Mouse (Mus musculus): Measurements from ENCODE around the gene Kif1c. TPM values are rescaled to one million over a fixed set of nuclear protein-coding genes. Genes with fewer than 3 reads are reported as not detected.

Gene Kif1c
- total and polyA plus RNA-seq, 3 experiments, result 19.8 to 21.7 TPM; not detected in 1

- no peak for DNase-seq (ENCODE audit: low read depth, low spot score)
- no peak overlapping the region for H3K27ac ChIP-seq (ENCODE audit: control insufficient read depth, low read depth, low read length)
- H3K9me3 ChIP-seq (replicated peaks; ENCODE audit: insufficient read depth, low read length), result no peaks in the 10 kb centered on the region
- no peaks in the 10 kb centered on the region for H3K27me3 ChIP-seq (ENCODE audit: control insufficient read depth in 1 of 2, insufficient read depth in 2 of 2, low read length in 2 of 2)
- no peak for TF ChIP-seq BHLHE40 (IDR thresholded peaks at IDR 0.05; ENCODE audit: borderline replicate concordance, low read depth, low read length)
- no peak for TF ChIP-seq MAZ (IDR thresholded peaks at IDR 0.05; ENCODE audit: low read depth, low read length)
- no peak for TF ChIP-seq MAX (IDR thresholded peaks at IDR 0.05; ENCODE audit: low read length)
- no peak for TF ChIP-seq MEF2A (IDR thresholded peaks at IDR 0.05; ENCODE audit: extremely low read depth, insufficient replicate concordance, low read depth, low read length, poor library complexity, severe bottlenecking)
- no peak for TF ChIP-seq CHD1 (IDR thresholded peaks at IDR 0.05; ENCODE audit: low read depth, low read length)
- TF ChIP-seq GATA1 (IDR thresholded peaks at IDR 0.05; ENCODE audit: low read depth, low read length), result no peak
- no peak overlapping the region for H3K4me3 ChIP-seq (ENCODE audit: control insufficient read depth in 1 of 2, insufficient read depth in 1 of 2, low read depth in 2 of 2, low read length in 2 of 2)
- H3K9ac ChIP-seq (ENCODE audit: control insufficient read depth, low read depth, low read length, poor library complexity, severe bottlenecking), result no peak overlapping the region
- peaks cover 2 to 18% of the 10 kb centered on the region in 2 experiments; a peak in 3 of 4 replicates for H3K4me1 ChIP-seq (ENCODE audit: control insufficient read depth in 1 of 2, insufficient read depth in 2 of 2, low read length in 2 of 2)
- peaks cover 1 to 7% of the 10 kb centered on the region in 2 experiments; a peak in 3 of 4 replicates for H3K36me3 ChIP-seq (ENCODE audit: control insufficient read depth in 1 of 2, insufficient read depth in 2 of 2, low read length in 2 of 2)
- H3K79me2 ChIP-seq (ENCODE audit: control insufficient read depth, insufficient read depth, low read length, poor library complexity), result peaks cover 18% of the 10 kb centered on the region
These were observed 33.7 kb upstream of the Kif1c start for GRCm38 (mm10) chr11:70666687-70667086.

GRCm38 (mm10) chr11:70667271-70668150, 32.8 kb upstream of the Kif1c start:
- TF ChIP-seq ZMIZ1 (IDR thresholded peaks at IDR 0.05; ENCODE audit: low read depth, low read length) (no peak), HCFC1 (IDR thresholded peaks at IDR 0.05; ENCODE audit: low read depth, low read length) (no peak), EP300 (IDR thresholded peaks at IDR 0.05; ENCODE audit: low read depth in 1 of 2, low read length in 2 of 2) (no peak), BHLHE40 (IDR thresholded peaks at IDR 0.05; ENCODE audit: borderline replicate concordance, low read depth, low read length) (no peak), ETS1 (IDR thresholded peaks at IDR 0.05; ENCODE audit: low read depth, low read length) (no peak), USF2 (IDR thresholded peaks at IDR 0.05; ENCODE audit: borderline replicate concordance in 1 of 2, insufficient read depth in 1 of 2, low read depth in 1 of 2, low read length in 2 of 2) (no peak), MYC (IDR thresholded peaks at IDR 0.05; ENCODE audit: low read depth, low read length) (no peak), CHD2 (IDR thresholded peaks at IDR 0.05; ENCODE audit: low read length) (no peak), TBP (IDR thresholded peaks at IDR 0.05; ENCODE audit: low read depth, low read length) (no peak), E2F4 (IDR thresholded peaks at IDR 0.05; ENCODE audit: borderline replicate concordance, low read depth, low read length) (no peak), POLR2AphosphoS5 (IDR thresholded peaks at IDR 0.05; ENCODE audit: borderline replicate concordance, low read depth, low read length) (no peak), NELFE (IDR thresholded peaks at IDR 0.05; ENCODE audit: low read depth, low read length) (no peak), RAD21 (IDR thresholded peaks at IDR 0.05; ENCODE audit: low read depth, low read length) (no peak), POLR2A (IDR thresholded peaks at IDR 0.05; ENCODE audit: control insufficient read depth in 1 of 2, insufficient read depth in 1 of 2, low read depth in 1 of 2, low read length in 2 of 2, poor library complexity in 1 of 2) (no peak), ZC3H11A (IDR thresholded peaks at IDR 0.05; ENCODE audit: low read depth, low read length) (no peak), SIN3A (IDR thresholded peaks at IDR 0.05; ENCODE audit: low read length) (no peak)
- Histone ChIP-seq H3K9me3 (replicated peaks; ENCODE audit: insufficient read depth, low read length) (no peaks in the 10 kb centered on the region), H3K4me1 (ENCODE audit: control insufficient read depth in 1 of 2, insufficient read depth in 2 of 2, low read length in 2 of 2) (peaks cover 2 to 24% of the 10 kb centered on the region in 2 experiments; a peak in 3 of 4 replicates), H3K9ac (ENCODE audit: control insufficient read depth, low read depth, low read length, poor library complexity, severe bottlenecking) (peak overlapping the region; percentile 82), H3K27ac (ENCODE audit: control insufficient read depth, low read depth, low read length) (peak overlapping the region; percentile 86), H3K79me2 (ENCODE audit: control insufficient read depth, insufficient read depth, low read length, poor library complexity) (peaks cover 18% of the 10 kb centered on the region), H3K4me3 (ENCODE audit: control insufficient read depth in 1 of 2, insufficient read depth in 1 of 2, low read depth in 2 of 2, low read length in 2 of 2) (peak overlapping the region; percentile 71 to 72), H3K27me3 (ENCODE audit: control insufficient read depth in 1 of 2, insufficient read depth in 2 of 2, low read length in 2 of 2) (no peaks in the 10 kb centered on the region), H3K36me3 (ENCODE audit: control insufficient read depth in 1 of 2, insufficient read depth in 2 of 2, low read length in 2 of 2) (peaks cover 1 to 11% of the 10 kb centered on the region in 2 experiments; a peak in 2 of 4 replicates)
- DNase-seq (ENCODE audit: low read depth, low spot score), result no peak
